Mouse (Mus musculus) MEL (cell line): ENCODE data around the gene Kif5c. TPM values are rescaled to one million over a fixed set of nuclear protein-coding genes. Genes with fewer than 3 reads are reported as not detected.

Source experiments
- DNase-seq: peaks from one replicate; pipeline ENCODE4 v3.0.0; 2011; ENCODE audit warnings: low read depth, low spot score
- H3K27ac ChIP-seq: 2 replicates; pipeline ENCODE4 v1.5.1; 2012; ENCODE audit warnings: low read depth, mild to moderate bottlenecking, control low read depth, low read length, moderate library complexity; ENCODE audit not compliant: control insufficient read depth
- H3K27me3 ChIP-seq, 2 experiments: fragments of 150-350 bp in 1 of 2; sonication (generic) in 1 of 2; 2 replicates each; pipeline ENCODE4 v1.6.1; 2012; ENCODE audit warnings: low read length in 2 of 2, mild to moderate bottlenecking in 2 of 2, improper control_type of control experiment in 1 of 2, moderate library complexity in 1 of 2; ENCODE audit not compliant: insufficient read depth in 2 of 2, control insufficient read depth in 1 of 2
- H3K36me3 ChIP-seq, 2 experiments: 2 replicates each; pipeline ENCODE4 v1.6.1; 2012 to 2014; ENCODE audit warnings: low read length in 2 of 2, improper control_type of control experiment in 1 of 2, inconsistent platforms in 1 of 2, mild to moderate bottlenecking in 1 of 2; ENCODE audit not compliant: insufficient read depth in 2 of 2, control insufficient read depth in 1 of 2
- H3K4me1 ChIP-seq, 2 experiments: fragments of 150-350 bp in 1 of 2; sonication (generic) in 1 of 2; 2 replicates each; pipeline ENCODE4 v1.6.1; 2012; ENCODE audit warnings: low read length in 2 of 2, improper control_type of control experiment in 1 of 2, mild to moderate bottlenecking in 1 of 2; ENCODE audit not compliant: insufficient read depth in 2 of 2, control insufficient read depth in 1 of 2
- H3K4me3 ChIP-seq, 2 experiments: fragments of 150-350 bp in 1 of 2; sonication (generic) in 1 of 2; 2 replicates each; pipeline ENCODE4 v1.5.1; 2012; ENCODE audit warnings: low read depth in 2 of 2, low read length in 2 of 2, mild to moderate bottlenecking in 2 of 2, moderate library complexity in 2 of 2, control low read depth in 1 of 2, improper control_type of control experiment in 1 of 2; ENCODE audit not compliant: control insufficient read depth in 1 of 2, insufficient read depth in 1 of 2
- H3K79me2 ChIP-seq: 2 replicates; pipeline ENCODE4 v1.6.1; 2012; ENCODE audit warnings: mild to moderate bottlenecking, low read length, moderate library complexity; ENCODE audit not compliant: control insufficient read depth, poor library complexity, insufficient read depth
- H3K9ac ChIP-seq: 2 replicates; pipeline ENCODE4 v1.6.1; 2012; ENCODE audit warnings: low read depth, mild to moderate bottlenecking, control low read depth, low read length, moderate library complexity; ENCODE audit not compliant: control insufficient read depth, poor library complexity, severe bottlenecking
- H3K9me3 ChIP-seq: fragments of 150-350 bp; sonication (generic); replicated peaks from 2 replicates; pipeline ENCODE4 v1.6.1; 2012; ENCODE audit warnings: mild to moderate bottlenecking, low read length, improper control_type of control experiment, moderate library complexity; ENCODE audit not compliant: insufficient read depth
- BHLHE40 ChIP-seq: IDR thresholded peaks from 2 replicates; pipeline ENCODE4 v1.6.1; 2012; ENCODE audit warnings: low read depth, mild to moderate bottlenecking, inconsistent platforms, low read length, improper control_type of control experiment, borderline replicate concordance
- CHD1 ChIP-seq: IDR thresholded peaks from 2 replicates; pipeline ENCODE4 v1.6.1; 2012; ENCODE audit warnings: low read depth, mild to moderate bottlenecking, inconsistent platforms, low read length, improper control_type of control experiment
- CHD2 ChIP-seq: IDR thresholded peaks from 2 replicates; pipeline ENCODE4 v1.6.1; 2011; ENCODE audit warnings: low read length, improper control_type of control experiment
- E2F4 ChIP-seq: IDR thresholded peaks from 2 replicates; pipeline ENCODE4 v1.6.1; 2011; ENCODE audit warnings: low read depth, low read length, improper control_type of control experiment, borderline replicate concordance
- HCFC1 ChIP-seq: IDR thresholded peaks from 2 replicates; pipeline ENCODE4 v1.6.1; 2012; ENCODE audit warnings: low read depth, mild to moderate bottlenecking, inconsistent platforms, low read length, improper control_type of control experiment, moderate library complexity
- MAX ChIP-seq: IDR thresholded peaks from 2 replicates; pipeline ENCODE4 v1.6.1; 2011; ENCODE audit warnings: low read length, improper control_type of control experiment
- MAZ ChIP-seq: IDR thresholded peaks from 2 replicates; pipeline ENCODE4 v1.6.1; 2012; ENCODE audit warnings: low read depth, mild to moderate bottlenecking, inconsistent platforms, low read length, improper control_type of control experiment
- MEF2A ChIP-seq: IDR thresholded peaks from 2 replicates; pipeline ENCODE4 v1.6.1; 2014; ENCODE audit warnings: low read depth, mild to moderate bottlenecking, inconsistent platforms, low read length, improper control_type of control experiment; ENCODE audit not compliant: poor library complexity, insufficient replicate concordance, severe bottlenecking; ENCODE audit errors: extremely low read depth
- MXI1 ChIP-seq: IDR thresholded peaks from 2 replicates; pipeline ENCODE4 v1.6.1; 2011; ENCODE audit warnings: mild to moderate bottlenecking, low read depth, low read length, improper control_type of control experiment
- MYB ChIP-seq: IDR thresholded peaks from 2 replicates; pipeline ENCODE4 v1.6.1; 2011; ENCODE audit warnings: mild to moderate bottlenecking, low read depth, low read length, improper control_type of control experiment
- NELFE ChIP-seq: IDR thresholded peaks from 2 replicates; pipeline ENCODE4 v1.6.1; 2011; ENCODE audit warnings: low read depth, low read length, improper control_type of control experiment
- NRF1 ChIP-seq: IDR thresholded peaks from 2 replicates; pipeline ENCODE4 v1.6.1; 2014; ENCODE audit warnings: low read depth, mild to moderate bottlenecking, inconsistent platforms, low read length, improper control_type of control experiment, moderate library complexity; ENCODE audit not compliant: poor library complexity, insufficient read depth, severe bottlenecking
- POLR2A ChIP-seq, 2 experiments: IDR thresholded peaks; 2 replicates each; pipeline ENCODE4 v1.6.1; 2011 to 2012; ENCODE audit warnings: low read length in 2 of 2, mild to moderate bottlenecking in 2 of 2, control low read depth in 1 of 2, improper control_type of control experiment in 1 of 2, low read depth in 1 of 2, moderate library complexity in 1 of 2; ENCODE audit not compliant: control insufficient read depth in 1 of 2, insufficient read depth in 1 of 2, poor library complexity in 1 of 2
- POLR2AphosphoS5 ChIP-seq: IDR thresholded peaks from 2 replicates; pipeline ENCODE4 v1.6.1; 2012; ENCODE audit warnings: low read depth, borderline replicate concordance, mild to moderate bottlenecking, inconsistent platforms, low read length, moderate library complexity, mixed read lengths
- RAD21 ChIP-seq: IDR thresholded peaks from 2 replicates; pipeline ENCODE4 v1.6.1; 2011; ENCODE audit warnings: mild to moderate bottlenecking, low read depth, low read length, improper control_type of control experiment
- SIN3A ChIP-seq: IDR thresholded peaks from 2 replicates; pipeline ENCODE4 v1.6.1; 2012; ENCODE audit warnings: low read length, improper control_type of control experiment, inconsistent platforms
- UBTF ChIP-seq: IDR thresholded peaks from 2 replicates; pipeline ENCODE4 v1.6.1; 2012; ENCODE audit warnings: low read depth, mild to moderate bottlenecking, inconsistent platforms, low read length, improper control_type of control experiment, moderate library complexity, borderline replicate concordance; ENCODE audit not compliant: insufficient read depth
- USF1 ChIP-seq: IDR thresholded peaks from 2 replicates; pipeline ENCODE4 v1.6.1; 2014; ENCODE audit warnings: low read depth, mild to moderate bottlenecking, inconsistent platforms, low read length, improper control_type of control experiment, moderate library complexity
- USF2 ChIP-seq, 2 experiments: IDR thresholded peaks; 2 replicates each; pipeline ENCODE4 v1.6.1; 2011 to 2012; ENCODE audit warnings: improper control_type of control experiment in 2 of 2, low read length in 2 of 2, borderline replicate concordance in 1 of 2, inconsistent platforms in 1 of 2, low read depth in 1 of 2, mild to moderate bottlenecking in 1 of 2; ENCODE audit not compliant: insufficient read depth in 1 of 2
- ZC3H11A ChIP-seq: IDR thresholded peaks from 2 replicates; pipeline ENCODE4 v1.6.1; 2012; ENCODE audit warnings: low read depth, mild to moderate bottlenecking, inconsistent platforms, low read length, improper control_type of control experiment
- ZMIZ1 ChIP-seq: IDR thresholded peaks from 2 replicates; pipeline ENCODE4 v1.6.1; 2012; ENCODE audit warnings: low read depth, mild to moderate bottlenecking, inconsistent platforms, low read length, improper control_type of control experiment, moderate library complexity
- polyA plus RNA-seq, 2 experiments: library from polyadenylated mRNA; stranded (reverse) in 1 of 2; unstranded in 1 of 2; fragments of >175 nt in 1 of 2; fragments of >200 nt in 1 of 2; gene quantifications; 2 replicates each; pipeline versions ENCODE4 v1.2.1 to v1.2.4; 2012; ENCODE audit warnings: low replicate concordance in 2 of 2, low read depth in 1 of 2; ENCODE audit not compliant: insufficient read length in 2 of 2, insufficient read depth in 1 of 2, missing spikeins in 1 of 2
- total RNA-seq: library from RNA; depleted of rRNA; stranded (reverse); fragments of 300-350 nt; gene quantifications from 2 replicates; pipeline ENCODE4 v1.2.3, GENCODE M21; 2012

The Kif5c gene
- total and polyA plus RNA-seq, 3 experiments = 0.26 to 0.39 TPM; not detected in 1

DNA sequence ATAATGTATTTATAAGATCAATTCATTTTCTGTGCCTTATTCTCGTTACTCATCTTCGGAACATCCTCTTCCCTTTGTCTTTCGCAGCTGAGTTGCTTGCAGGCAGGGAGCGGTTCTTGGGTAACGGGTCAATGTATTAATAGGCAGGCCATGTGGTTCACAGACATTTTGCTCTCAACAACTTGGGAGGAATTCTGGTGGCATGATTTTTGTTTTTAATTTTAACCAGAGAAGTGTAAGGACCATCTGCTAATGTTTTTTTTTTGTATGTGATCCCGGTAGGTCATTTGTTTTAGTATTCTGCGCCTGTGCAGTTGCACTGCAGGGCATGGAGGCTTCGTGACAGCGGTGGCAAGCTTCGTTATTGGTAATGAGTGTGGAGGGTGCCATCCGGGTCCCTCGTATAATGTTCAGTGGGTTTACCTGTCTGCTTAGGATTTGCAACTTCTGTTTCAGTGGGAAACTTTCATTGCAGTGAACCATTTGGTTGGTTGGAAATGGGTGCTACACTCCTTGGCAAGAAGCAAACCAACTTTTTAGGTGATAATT, 41.4 kb downstream of the Kif5c start (continued):
- TF ChIP-seq MAZ (no peak), SIN3A (no peak), CHD2 (no peak)
- TF ChIP-seq, all 39 proteins: peak for 0

DNA sequence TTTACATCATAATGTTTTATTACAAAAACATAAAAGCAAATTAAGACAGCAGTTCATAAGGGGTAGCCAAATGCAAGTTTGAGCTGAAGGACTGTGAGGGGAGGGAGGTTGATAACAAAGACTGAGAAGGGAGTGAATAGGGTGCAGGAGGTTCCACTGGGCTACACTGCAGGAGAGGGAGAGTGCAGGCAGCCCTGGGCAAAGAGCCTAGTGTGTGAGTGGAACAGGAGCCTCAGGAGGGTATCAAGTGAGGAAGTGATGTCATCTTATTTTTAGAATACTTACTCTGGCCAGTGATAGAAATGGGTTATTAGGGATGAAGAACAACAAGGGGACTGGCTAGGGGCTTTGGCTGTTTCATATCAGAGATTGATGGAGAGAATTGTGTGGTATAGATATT, 42.2 kb downstream of the Kif5c start:
- H3K27ac ChIP-seq = no peak overlapping the region
- no peaks in the 10 kb centered on the region for H3K9me3 ChIP-seq
- no peak overlapping the region for H3K4me3 ChIP-seq
- no peaks in the 10 kb centered on the region for H3K4me1 ChIP-seq
- H3K9ac ChIP-seq = no peak overlapping the region
- no peaks in the 10 kb centered on the region for H3K36me3 ChIP-seq
- no peaks in the 10 kb centered on the region for H3K27me3 ChIP-seq
- no peak for DNase-seq
- TF ChIP-seq ZC3H11A (no peak), CHD1 (no peak), UBTF (no peak), CHD2 (no peak), MYB (no peak), POLR2AphosphoS5 (no peak), E2F4 (no peak), POLR2A (IDR thresholded peaks at IDR 0.05; ENCODE audit: control insufficient read depth in 1 of 2, insufficient read depth in 1 of 2, low read depth in 1 of 2, low read length in 2 of 2, poor library complexity in 1 of 2) (no peak), RAD21 (no peak), HCFC1 (no peak), NELFE (no peak), USF1 (no peak), MXI1 (no peak), ZMIZ1 (no peak), BHLHE40 (no peak), USF2 (IDR thresholded peaks at IDR 0.05; ENCODE audit: borderline replicate concordance in 1 of 2, insufficient read depth in 1 of 2, low read depth in 1 of 2, low read length in 2 of 2) (no peak), SIN3A (no peak), MAX (no peak), MEF2A (no peak), NRF1 (no peak)
- no peaks in the 10 kb centered on the region for H3K79me2 ChIP-seq
